Mouse (Mus musculus) CH12.LX (cell line): Measurements from ENCODE around the gene Car5a. TPM values are rescaled to one million over a fixed set of nuclear protein-coding genes. Genes with fewer than 3 reads are reported as not detected.

Experiments used
- DNase-seq: peaks from one replicate; pipeline ENCODE4 v3.0.0-alpha.2; 2013; ENCODE audit errors: extremely low read depth
- H3K27ac ChIP-seq: 2 replicates; pipeline ENCODE4 v1.5.1; 2012; ENCODE audit warnings: low read depth, mild to moderate bottlenecking, control low read depth, moderate library complexity; ENCODE audit not compliant: insufficient read depth
- H3K27me3 ChIP-seq: replicated peaks from 2 replicates; pipeline ENCODE3; 2012; ENCODE audit warnings: inconsistent platforms
- H3K36me3 ChIP-seq, 2 experiments: replicated peaks in 1 of 2; 2 replicates each; pipeline versions ENCODE3 to v1.6.1; 2012; ENCODE audit warnings: inconsistent platforms in 1 of 2, low read length in 1 of 2, mild to moderate bottlenecking in 1 of 2, mixed read lengths in 1 of 2, moderate library complexity in 1 of 2; ENCODE audit not compliant: control insufficient read depth in 1 of 2, insufficient read depth in 1 of 2
- H3K4me1 ChIP-seq, 2 experiments: 2 replicates each; pipeline ENCODE4 v1.6.1; 2012; ENCODE audit warnings: inconsistent platforms in 1 of 2, moderate library complexity in 1 of 2; ENCODE audit not compliant: insufficient read depth in 2 of 2, control insufficient read depth in 1 of 2
- H3K4me2 ChIP-seq: 2 replicates; pipeline ENCODE4 v1.6.1; 2012; ENCODE audit warnings: low read depth, mild to moderate bottlenecking, control low read depth; ENCODE audit not compliant: poor library complexity, insufficient read depth, severe bottlenecking
- H3K4me3 ChIP-seq, 3 experiments: fragments of 150-350 bp in 1 of 3; sonication (generic) in 1 of 3; replicated peaks in 1 of 3; 2 replicates each; pipeline versions ENCODE3 to v1.5.1; 2011 to 2012; ENCODE audit warnings: low read depth in 2 of 3, low read length in 2 of 3, mild to moderate bottlenecking in 2 of 3, moderate library complexity in 2 of 3, control low read depth in 1 of 3, improper control_type of control experiment in 1 of 3, inconsistent platforms in 1 of 3, mixed read lengths in 1 of 3; ENCODE audit not compliant: poor library complexity in 1 of 3
- H3K79me2 ChIP-seq: replicated peaks from 2 replicates; pipeline ENCODE4 v1.6.1; 2012; ENCODE audit warnings: mild to moderate bottlenecking, moderate library complexity; ENCODE audit not compliant: control insufficient read depth, poor library complexity, insufficient read depth, severe bottlenecking; ENCODE audit errors: extremely low read depth
- H3K9ac ChIP-seq: 2 replicates; pipeline ENCODE4 v1.6.1; 2012; ENCODE audit warnings: low read depth, mild to moderate bottlenecking, control low read depth, moderate library complexity; ENCODE audit not compliant: insufficient read depth
- H3K9me3 ChIP-seq: replicated peaks from 2 replicates; pipeline ENCODE3; 2012; ENCODE audit warnings: low read length, inconsistent platforms, mixed read lengths
- CHD1 ChIP-seq: IDR thresholded peaks from 2 replicates; pipeline ENCODE4 v1.6.1; 2012; ENCODE audit warnings: low read depth, low read length, improper control_type of control experiment, inconsistent platforms
- CHD2 ChIP-seq: IDR thresholded peaks from 2 replicates; pipeline ENCODE4 v1.6.1; 2011; ENCODE audit warnings: low read length, improper control_type of control experiment
- ELF1 ChIP-seq: IDR thresholded peaks from 2 replicates; pipeline ENCODE4 v1.6.1; 2014; ENCODE audit warnings: low read depth, mild to moderate bottlenecking, inconsistent platforms, low read length, improper control_type of control experiment
- EP300 ChIP-seq: IDR thresholded peaks from 2 replicates; pipeline ENCODE4 v1.6.1; 2011; ENCODE audit warnings: low read length, improper control_type of control experiment
- JUN ChIP-seq: IDR thresholded peaks from 2 replicates; pipeline ENCODE4 v1.6.1; 2011; ENCODE audit warnings: low read depth, mild to moderate bottlenecking, low read length, improper control_type of control experiment, moderate library complexity; ENCODE audit not compliant: insufficient read depth
- JUND ChIP-seq: conservative IDR thresholded peaks from 2 replicates; pipeline ENCODE4 v1.6.1; 2011; ENCODE audit warnings: low read depth, low read length, improper control_type of control experiment
- KAT2A ChIP-seq: IDR thresholded peaks from 2 replicates; pipeline ENCODE4 v1.6.1; 2012; ENCODE audit warnings: low read length, improper control_type of control experiment, inconsistent platforms; ENCODE audit not compliant: insufficient replicate concordance
- MAFK ChIP-seq: IDR thresholded peaks from 2 replicates; pipeline ENCODE4 v1.6.1; 2011; ENCODE audit warnings: low read length, improper control_type of control experiment; ENCODE audit not compliant: insufficient replicate concordance
- MEF2A ChIP-seq: IDR thresholded peaks from 2 replicates; pipeline ENCODE4 v1.6.1; 2014; ENCODE audit warnings: low read depth, mild to moderate bottlenecking, inconsistent platforms, low read length, improper control_type of control experiment, borderline replicate concordance
- PAX5 ChIP-seq: IDR thresholded peaks from 2 replicates; pipeline ENCODE4 v1.6.1; 2012; ENCODE audit warnings: low read length, inconsistent platforms, mixed read lengths
- POLR2A ChIP-seq: IDR thresholded peaks from 2 replicates; pipeline ENCODE4 v1.6.1; 2011; ENCODE audit warnings: low read depth, mild to moderate bottlenecking, improper control_type of control experiment, low read length
- POLR2AphosphoS2 ChIP-seq: IDR thresholded peaks from 2 replicates; pipeline ENCODE4 v1.6.1; 2011; ENCODE audit warnings: low read depth, low read length, improper control_type of control experiment
- SIN3A ChIP-seq: IDR thresholded peaks from 2 replicates; pipeline ENCODE4 v1.6.1; 2012; ENCODE audit warnings: low read length, improper control_type of control experiment, inconsistent platforms
- SMC3 ChIP-seq: IDR thresholded peaks from 2 replicates; pipeline ENCODE4 v1.6.1; 2011; ENCODE audit warnings: low read depth, low read length, improper control_type of control experiment
- UBTF ChIP-seq: IDR thresholded peaks from 2 replicates; pipeline ENCODE4 v1.6.1; 2012; ENCODE audit warnings: low read depth, mild to moderate bottlenecking, inconsistent platforms, low read length, improper control_type of control experiment, moderate library complexity
- ZC3H11A ChIP-seq: IDR thresholded peaks from 2 replicates; pipeline ENCODE4 v1.6.1; 2012; ENCODE audit warnings: low read depth, mild to moderate bottlenecking, inconsistent platforms, low read length, improper control_type of control experiment
- ZKSCAN1 ChIP-seq: IDR thresholded peaks from 2 replicates; pipeline ENCODE4 v1.6.1; 2012; ENCODE audit warnings: low read depth, inconsistent platforms, low read length, improper control_type of control experiment, borderline replicate concordance
- ZNF384 ChIP-seq: IDR thresholded peaks from 2 replicates; pipeline ENCODE4 v1.6.1; 2012; ENCODE audit warnings: low read depth, low read length, improper control_type of control experiment, inconsistent platforms
- dilution Hi-C: fragments of 300-500 bp; cut with MboI; formaldehyde crosslinking; loops from 2 replicates; pipeline ENCODE4 v1.14.3; 2020; ENCODE audit warnings: low sequenced_read_pairs; ENCODE audit not compliant: extremely low pct_unique_long_range_greater_than_20kb, extremely low pct_ligation_motif_present
- in situ Hi-C: fragments of 300-500 bp; cut with MboI; formaldehyde crosslinking; loops from 3 replicates; pipeline ENCODE4 v1.14.3; 2019; ENCODE audit warnings: low sequenced_read_pairs, low pct_ligation_motif_present, low pct_unique_long_range_greater_than_20kb, mixed read lengths
- polyA plus RNA-seq: library from polyadenylated mRNA; unstranded; fragments of >175 nt; gene quantifications from 2 replicates; pipeline ENCODE4 v1.2.1, GENCODE M21; 2012; ENCODE audit warnings: low read depth; ENCODE audit not compliant: insufficient read length
- total RNA-seq, 2 experiments: library from RNA; depleted of rRNA; stranded (reverse); fragments of 300-350 nt in 1 of 2; fragments of >200 nt in 1 of 2; gene quantifications; 2 replicates each; pipeline ENCODE4 v1.2.3; 2012 to 2014

The Car5a gene
- total and polyA plus RNA-seq, 3 experiments = 1.6 to 9.7 TPM; not detected in 1

DNA sequence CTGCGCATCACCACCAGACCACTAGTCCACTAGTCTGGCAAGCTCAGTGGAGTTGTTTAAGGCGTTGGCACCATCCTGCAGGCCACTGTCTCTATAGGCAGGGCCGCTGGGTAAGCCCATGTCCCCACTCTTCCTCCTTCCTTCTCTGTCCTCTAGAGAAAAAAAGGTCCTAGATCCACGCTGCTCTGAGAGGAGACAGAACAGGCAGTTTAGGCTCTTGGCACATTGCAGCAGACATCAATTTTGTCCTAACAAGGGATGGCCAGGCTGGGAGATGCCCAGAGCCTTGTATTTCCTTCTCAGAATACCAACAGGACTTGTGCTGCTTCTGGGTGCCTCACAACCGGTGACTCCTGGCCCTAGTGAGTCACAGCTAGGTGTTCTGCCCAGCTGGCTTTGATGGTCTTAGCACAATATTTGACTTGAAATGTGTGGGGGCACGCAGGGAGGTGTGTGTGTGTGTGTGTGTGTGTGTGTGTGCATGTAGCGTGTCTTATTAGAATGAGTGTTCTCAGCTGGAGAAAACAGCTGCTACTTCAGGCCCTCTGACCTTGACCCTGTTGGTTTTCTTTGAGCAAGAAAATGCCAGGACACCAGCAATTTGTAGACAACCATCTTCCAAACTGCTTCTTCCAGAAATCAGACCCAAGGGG is 66.8 kb downstream of the Car5a start:
- TF ChIP-seq POLR2AphosphoS2 (0 out of 2 replicates have a peak, but pooled peaks have one; percentile 84), MEF2A (no peak), CHD2 (0 out of 2 replicates have a peak, but pooled peaks have one; percentile 43)
- TF ChIP-seq, all 38 proteins: peak for 2
- Histone ChIP-seq H3K27me3 (no peaks in the 10 kb centered on the region), H3K4me1 (peaks cover 16 to 84% of the 10 kb centered on the region in 2 experiments), H3K9ac (no peak overlapping the region), H3K4me3 (no peak overlapping the region), H3K4me2 (no peak overlapping the region), H3K79me2 (no peaks in the 10 kb centered on the region), H3K27ac (peak overlapping the region; percentile 7; the same call in 1 of the 2 replicates), H3K36me3 (peaks cover 34 to 42% of the 10 kb centered on the region in 2 experiments), H3K9me3 (no peaks in the 10 kb centered on the region)
- DNase-seq = no peak
- in situ Hi-C loops (loop anchor here (10.0 kb wide), 1 partner anchor 47 kb away; no protein-coding TSS in a partner anchor), dilution Hi-C loops (no loop called here)

DNA sequence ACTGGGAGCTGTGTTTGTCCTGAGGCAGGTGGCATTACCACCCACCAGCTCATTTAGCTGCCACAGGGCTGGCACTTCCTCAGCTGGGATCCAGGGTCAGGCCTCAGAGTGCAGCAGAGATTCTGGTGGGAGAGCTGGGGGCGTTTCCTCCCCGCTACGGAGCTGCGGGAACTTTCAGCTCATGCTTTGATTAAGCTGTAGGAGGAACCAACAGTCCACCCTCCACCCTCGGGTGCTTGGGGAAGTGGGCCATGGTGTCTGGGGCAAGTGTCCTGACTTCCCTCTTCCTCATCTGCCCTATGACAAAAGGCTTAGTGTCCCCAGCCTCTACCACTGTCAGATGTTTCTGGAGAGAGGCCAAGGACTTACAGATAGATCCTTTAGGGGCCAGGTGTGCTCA is 67.5 kb downstream of the Car5a start:
- Histone ChIP-seq H3K4me3 (no peak overlapping the region), H3K9me3 (no peaks in the 10 kb centered on the region), H3K36me3 (peaks cover 27 to 35% of the 10 kb centered on the region in 2 experiments), H3K27me3 (no peaks in the 10 kb centered on the region), H3K79me2 (no peaks in the 10 kb centered on the region), H3K9ac (no peak overlapping the region), H3K27ac (peak overlapping the region; percentile 16; the same call in 1 of the 2 replicates), H3K4me2 (no peak overlapping the region), H3K4me1 (peaks cover 22 to 92% of the 10 kb centered on the region in 2 experiments)
- dilution Hi-C loops (no loop called here), in situ Hi-C loops (loop anchor here (10.0 kb wide), 1 partner anchor 48 kb away; no protein-coding TSS in a partner anchor)
- no peak for DNase-seq
- no peak for TF ChIP-seq EP300
- TF ChIP-seq POLR2AphosphoS2 = peak; percentile 41; the same call in 1 of the 2 replicates
- TF ChIP-seq POLR2A = peak; percentile 45; the same call in 1 of the 2 replicates

GRCm38 (mm10) chr8:121875517-121875916 is 69.2 kb downstream of the Car5a start:
- Histone ChIP-seq H3K9me3 (no peaks in the 10 kb centered on the region), H3K4me3 (no peak overlapping the region), H3K4me1 (peaks cover 27 to 94% of the 10 kb centered on the region in 2 experiments), H3K9ac (no peak overlapping the region), H3K27ac (no peak overlapping the region), H3K79me2 (no peaks in the 10 kb centered on the region), H3K36me3 (peaks cover 10 to 18% of the 10 kb centered on the region in 2 experiments), H3K27me3 (no peaks in the 10 kb centered on the region), H3K4me2 (no peak overlapping the region)
- dilution Hi-C loops (no loop called here), in situ Hi-C loops (loop anchor here (10.0 kb wide), 1 partner anchor 49 kb away; no protein-coding TSS in a partner anchor)
- no peak for TF ChIP-seq CHD1
- no peak; the same call in 1 of the 2 replicates for TF ChIP-seq CHD2
- TF ChIP-seq ELF1 = no peak
- no peak for TF ChIP-seq ZC3H11A
- no peak for TF ChIP-seq KAT2A
- TF ChIP-seq PAX5 = no peak
- TF ChIP-seq MAFK = no peak
- no peak for TF ChIP-seq ZKSCAN1
- no peak for TF ChIP-seq JUN
- TF ChIP-seq UBTF = no peak
- no peak for TF ChIP-seq ZNF384
- TF ChIP-seq JUND = no peak
- TF ChIP-seq SIN3A = no peak
- no peak for TF ChIP-seq SMC3
- no peak for DNase-seq
